Mouse (Mus musculus) layer of hippocampus, postnatal 14 days (tissue): ENCODE results near the gene Coil. TPM values are rescaled to one million over a fixed set of nuclear protein-coding genes. Genes with fewer than 3 reads are reported as not detected.
A peak's percentile ranks its signal among the peaks of the same experiment; 100 is the strongest.
"Not testable (repeated sequence)": the region's sequence is repeated elsewhere in the genome, so short reads cannot be mapped to it uniquely, and the experiment has no call there.

Experiments used
- DNase-seq, 2 experiments: peaks; one replicate each; pipeline ENCODE4 v3.0.0; 2021 to 2022; ENCODE audit warnings: low spot score in 2 of 2, mixed read lengths in 1 of 2
- total RNA-seq, 2 experiments: library from RNA; stranded (reverse); gene quantifications; 2 replicates each; pipeline ENCODE4 v1.2.3; 2021

Coil gene
- total RNA-seq, 2 experiments from 2014 or later: 16.3 to 19.5 TPM

- no peak for DNase-seq
These were observed 3.1 kb upstream of the Coil start, which contains the start of gene Elobl for GRCm38 (mm10) chr11:88966881-88967361. Gene Elobl, minus strand, starts transcription at chr11:88966931.

DNA sequence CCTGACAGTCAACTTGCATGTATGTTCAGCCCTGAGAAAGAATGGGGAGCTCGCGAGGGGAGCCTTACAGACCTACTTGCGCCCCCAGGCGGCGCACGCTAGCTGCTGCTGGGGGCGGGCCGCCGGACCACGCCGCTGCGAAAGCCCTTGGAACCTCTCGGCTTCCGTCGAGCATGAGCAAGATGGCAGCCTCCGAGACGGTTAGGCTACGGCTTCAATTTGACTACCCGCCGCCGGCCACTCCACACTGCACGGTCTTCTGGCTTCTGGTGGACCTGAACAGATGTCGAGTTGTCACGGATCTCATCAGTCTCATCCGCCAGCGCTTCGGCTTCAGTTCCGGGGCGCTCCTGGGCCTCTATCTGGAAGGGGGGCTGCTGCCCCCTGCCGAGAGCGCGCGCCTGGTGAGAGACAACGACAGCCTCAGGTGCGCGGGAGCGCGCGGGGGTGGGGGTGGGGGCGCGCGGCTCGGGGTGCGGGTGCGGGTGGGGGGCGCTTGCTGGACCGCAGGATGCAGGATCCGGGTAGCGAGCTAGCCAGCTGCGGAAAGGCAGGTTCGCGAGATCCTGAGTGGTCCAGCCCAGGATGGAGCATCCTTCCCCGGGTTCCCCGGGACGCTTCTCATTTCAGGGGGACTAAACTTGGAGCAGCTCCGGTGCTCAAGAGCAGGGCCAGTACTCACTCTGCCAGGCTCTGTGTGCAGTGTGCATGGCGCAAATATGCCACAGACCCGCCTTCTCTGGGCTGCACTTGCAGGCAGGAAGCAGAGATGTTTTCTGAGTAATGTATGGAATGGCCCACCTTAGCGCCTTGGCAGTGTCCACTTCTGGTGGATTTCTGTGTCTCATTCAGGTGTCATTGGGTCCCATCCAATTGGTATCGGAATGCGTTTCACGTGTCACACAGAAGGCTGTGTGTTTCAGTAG, 4.0 kb downstream of the Coil start:
- DNase-seq: peak; percentile 94

GRCm38 (mm10) chr11:88976320-88976719, 6.3 kb downstream of the Coil start:
- no peak for DNase-seq

DNA sequence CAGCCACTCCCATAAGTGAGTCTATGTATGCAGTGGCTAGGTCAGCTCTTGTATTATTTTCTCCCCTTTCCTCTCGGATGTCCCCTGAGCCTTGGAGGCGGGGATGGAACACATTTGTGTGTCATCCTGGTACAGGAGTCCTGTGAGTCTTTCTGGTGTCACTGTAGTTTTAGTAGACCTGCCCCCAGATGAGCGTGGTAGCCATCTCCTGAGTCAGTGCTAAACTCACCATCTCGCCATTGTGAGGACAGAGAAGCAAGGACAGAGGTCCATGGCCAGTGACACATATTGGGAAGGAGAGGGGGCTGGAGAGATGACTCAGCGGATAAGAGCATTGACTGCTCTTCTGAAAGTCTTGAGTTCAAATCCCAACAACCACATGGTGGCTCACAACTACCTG, 7.1 kb downstream of the Coil start:
- no peak for DNase-seq

DNA sequence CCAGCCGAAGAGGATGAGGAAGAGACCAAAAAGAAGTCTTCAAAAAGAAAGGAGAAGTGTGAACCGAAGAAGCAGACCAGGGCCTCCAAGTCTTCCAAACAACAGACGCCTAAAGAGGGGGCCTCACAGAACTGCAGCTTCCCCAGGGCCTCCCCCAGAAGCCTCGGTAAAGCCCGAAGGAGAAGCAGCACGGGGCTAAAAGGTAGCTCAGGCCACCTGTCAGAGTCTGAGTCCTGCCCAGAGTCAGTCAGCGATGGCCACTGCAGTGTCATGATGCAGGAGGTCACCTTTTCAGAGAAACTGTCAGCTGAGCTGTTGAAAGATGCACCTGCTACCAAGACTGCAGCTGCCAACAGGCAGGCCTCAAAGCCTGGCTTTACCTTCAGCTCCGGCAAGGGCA, 11.3 kb downstream of the Coil start:
- no peak for DNase-seq

DNA sequence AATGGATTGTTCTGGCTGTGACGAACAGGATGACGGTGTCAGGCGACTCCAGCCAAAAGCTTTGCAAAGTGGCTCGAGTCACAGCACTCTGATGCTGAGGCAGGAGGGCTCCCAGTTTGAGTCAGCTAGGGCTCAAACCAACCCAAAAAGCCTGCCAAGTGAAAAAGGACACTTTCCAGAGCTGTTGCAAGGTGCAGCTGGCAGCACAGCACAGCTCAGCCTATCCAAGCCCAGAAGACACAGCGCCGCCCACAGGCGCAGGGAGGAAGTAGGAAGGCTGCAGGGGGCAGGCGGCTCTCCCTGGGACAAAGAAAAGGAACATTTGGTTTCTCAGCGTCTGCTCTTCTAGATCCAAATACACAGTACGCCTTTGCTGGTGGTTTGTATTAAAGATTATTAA, 16.6 kb downstream of the Coil start:
- DNase-seq: no peak

DNA sequence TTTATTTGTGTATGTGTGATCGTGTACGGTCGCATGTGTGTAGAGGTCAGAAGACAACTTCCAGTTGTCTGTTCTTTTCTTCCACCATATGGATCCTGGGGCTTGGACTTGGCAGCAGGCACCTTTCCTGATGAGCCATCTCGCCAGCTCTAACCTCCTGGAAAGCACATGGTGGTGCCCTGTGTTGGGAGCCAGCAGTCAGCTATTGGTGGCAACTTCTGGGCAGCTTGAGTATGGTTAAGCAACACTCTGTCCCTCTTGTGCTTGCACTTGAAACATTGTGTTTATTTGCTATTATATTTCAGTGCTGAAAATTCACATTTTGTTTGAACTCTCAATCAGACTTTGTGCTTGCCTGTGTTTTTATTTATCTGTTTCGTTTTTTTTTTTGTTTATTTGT, 18.9 kb downstream of the Coil start:
- no peak for DNase-seq

DNA sequence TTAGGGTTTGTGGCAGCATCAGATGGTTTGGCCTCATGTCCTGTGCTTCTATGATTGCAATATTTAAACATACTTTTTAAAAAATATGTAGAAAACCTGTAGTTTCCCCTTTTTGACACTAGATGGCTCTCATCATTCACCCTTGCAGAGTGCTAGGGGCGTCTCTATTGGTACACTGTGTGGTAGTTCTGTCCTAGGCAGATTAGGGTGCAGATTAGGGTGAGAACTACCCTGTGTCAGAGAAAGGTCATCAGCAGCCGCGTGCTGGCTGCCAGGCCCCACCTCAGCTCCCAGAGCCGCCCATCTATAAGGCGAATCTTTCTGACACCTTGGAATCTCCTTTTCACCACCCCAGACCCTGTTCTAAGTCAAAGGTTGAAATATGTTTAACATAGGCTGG, 19.5 kb downstream of the Coil start:
- no peak for DNase-seq

- no peak for DNase-seq
These were observed 23.1 kb downstream of the Coil start for GRCm38 (mm10) chr11:88993186-88993585.

- peak in 1 of 2 experiments; percentile 32 for DNase-seq
These were observed 23.6 kb downstream of the Coil start for GRCm38 (mm10) chr11:88993625-88994024.

- DNase-seq: no peak
These were observed 24.4 kb downstream of the Coil start for GRCm38 (mm10) chr11:88994492-88994891.

- no peak for DNase-seq
These were observed 25.6 kb downstream of the Coil start for GRCm38 (mm10) chr11:88995616-88996015.

- no peak for DNase-seq
These were observed 26.4 kb downstream of the Coil start for GRCm38 (mm10) chr11:88996427-88996826.

- not testable (repeated sequence) for DNase-seq
These were observed 27.3 kb downstream of the Coil start for GRCm38 (mm10) chr11:88997343-88997742.

DNA sequence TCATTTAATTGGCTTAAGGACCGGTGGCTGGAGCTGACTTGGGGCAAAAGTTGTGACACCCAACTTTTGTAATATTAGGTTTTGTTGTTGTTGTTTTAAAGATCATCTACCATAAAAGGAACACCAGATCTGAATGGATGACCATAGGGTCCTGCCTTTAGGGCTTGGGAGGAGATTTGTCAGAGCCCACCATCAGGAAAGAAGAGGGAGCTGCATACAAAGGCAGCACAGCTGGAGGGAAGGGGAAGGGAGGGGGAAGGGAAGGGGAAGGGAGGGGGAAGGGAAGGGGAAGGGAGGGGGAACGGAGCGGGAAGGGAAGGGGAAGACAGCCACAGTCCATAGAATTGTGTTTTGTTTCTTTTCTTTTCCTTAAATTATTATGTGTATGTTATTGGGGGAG, 28.4 kb downstream of the Coil start:
- DNase-seq: no peak

GRCm38 (mm10) chr11:88998974-88999722, 29.1 kb downstream of the Coil start, which contains the start of gene Trim25:
Gene Trim25, plus strand, starts transcription at chr11:88999376.
- peak; percentile 21 to 50 for DNase-seq

GRCm38 (mm10) chr11:88999723-89000526, 29.9 kb downstream of the Coil start:
- DNase-seq: no peak

DNA sequence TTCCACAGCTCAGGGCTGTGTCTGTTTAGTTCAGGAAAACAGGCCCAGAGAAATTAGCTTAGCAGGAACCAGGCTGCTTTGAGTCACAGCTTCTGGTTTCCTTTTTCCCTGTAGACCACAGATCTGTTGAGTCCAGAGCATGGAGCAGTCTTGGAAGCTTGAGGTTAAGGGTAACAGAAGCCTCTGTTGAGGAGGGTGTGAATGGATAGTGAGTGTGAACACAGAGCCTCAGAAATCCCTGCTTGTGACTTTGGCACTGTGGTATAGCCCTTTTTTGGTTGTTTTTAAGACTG, 30.4 kb downstream of the Coil start:
- DNase-seq: no peak

- DNase-seq: no peak
These were observed 31.5 kb downstream of the Coil start for GRCm38 (mm10) chr11:89001569-89001968.

DNA sequence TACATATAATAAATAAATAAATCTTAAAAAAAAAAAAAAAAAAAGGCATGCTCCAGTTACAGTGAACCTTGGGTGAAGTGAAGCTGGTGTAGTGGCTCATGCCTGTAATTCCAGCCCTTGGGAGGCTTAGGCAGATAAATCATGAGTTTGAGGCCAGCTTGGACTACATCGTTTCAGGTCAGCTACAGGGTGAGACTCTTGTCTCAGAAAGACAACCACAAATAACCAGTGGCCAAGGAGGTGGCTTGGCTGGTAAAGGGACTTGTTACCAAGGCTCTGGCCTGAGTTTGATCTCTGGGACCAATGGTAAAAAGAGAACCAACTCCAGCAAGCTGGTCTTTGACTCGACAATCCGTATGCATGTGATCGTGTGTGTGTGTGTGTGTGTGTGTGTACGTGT, 32.0 kb downstream of the Coil start:
- no peak for DNase-seq

DNA sequence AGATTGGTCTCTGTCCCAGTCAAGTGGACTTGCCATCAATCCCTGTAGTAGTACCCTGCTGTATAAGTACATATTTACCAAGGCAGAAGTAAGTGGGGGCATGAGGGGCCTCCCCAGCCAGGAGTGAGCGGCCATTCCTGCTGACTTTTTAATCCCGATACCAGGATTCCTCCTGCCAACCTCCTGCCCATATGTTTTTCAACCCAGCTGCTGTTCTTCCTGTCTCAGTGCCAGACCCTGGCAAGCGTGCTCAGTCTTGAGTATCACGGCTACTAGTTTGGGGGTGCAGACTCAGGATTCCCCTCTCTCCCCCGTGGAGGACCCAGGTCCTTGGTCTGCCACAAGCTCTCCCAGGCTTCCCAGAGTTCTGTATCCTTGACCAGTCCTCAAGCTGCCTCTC, 32.6 kb downstream of the Coil start:
- no peak for DNase-seq
